Mouse (Mus musculus): Measurements from ENCODE around the gene Gucy1b2. TPM values are rescaled to one million over a fixed set of nuclear protein-coding genes. Genes with fewer than 3 reads are reported as not detected.
A peak's percentile ranks its signal among the peaks of the same experiment; 100 is the strongest.

Gucy1b2 gene
- polyA plus RNA-seq, 1 experiment from 2014 or later: 0.58 TPM

- H3K4me1 ChIP-seq (replicated peaks): no peaks in the 10 kb centered on the region
- H3K4me2 ChIP-seq: no peak overlapping the region
- H3K27me3 ChIP-seq: no peaks in the 10 kb centered on the region
- no peaks in the 10 kb centered on the region for H3K9me3 ChIP-seq
- H3K27ac ChIP-seq: no peak overlapping the region
- H3K9ac ChIP-seq: no peak overlapping the region
- H3K4me3 ChIP-seq: no peak overlapping the region
- ATAC-seq (ENCODE audit: low FRiP score): no peak
- no peaks in the 10 kb centered on the region for H3K36me3 ChIP-seq
Observed at GRCm38 (mm10) chr14:62440036-62440435, 16.1 kb downstream of the Gucy1b2 start.

DNA sequence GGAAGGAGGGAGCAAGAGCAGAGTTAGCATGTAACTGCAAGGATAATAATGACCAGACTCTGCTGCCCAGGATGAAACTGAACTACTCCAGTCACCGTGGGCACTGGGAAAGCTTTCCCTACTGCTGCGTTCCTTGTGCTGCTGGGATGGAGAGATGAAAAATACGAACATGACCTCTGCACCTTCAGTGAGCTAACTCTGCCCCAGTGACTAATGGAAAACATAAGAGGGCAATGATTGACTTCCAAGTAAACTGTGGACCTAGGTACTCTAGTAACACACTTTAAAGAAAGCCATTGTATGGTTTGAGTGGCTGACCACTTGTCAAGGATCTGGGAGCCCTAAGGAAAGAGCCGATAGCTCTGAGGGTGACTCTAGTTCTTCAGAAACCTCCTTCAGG, 17.9 kb downstream of the Gucy1b2 start:
- Histone ChIP-seq H3K9me3 (no peaks in the 10 kb centered on the region), H3K27ac (no peak overlapping the region), H3K36me3 (no peaks in the 10 kb centered on the region), H3K27me3 (no peaks in the 10 kb centered on the region), H3K4me3 (no peak overlapping the region), H3K9ac (no peak overlapping the region), H3K4me1 (replicated peaks) (no peaks in the 10 kb centered on the region), H3K4me2 (no peak overlapping the region)
- WGBS: 95% methylated on average over 4 of the region's 4 CpGs
- ATAC-seq (ENCODE audit: low FRiP score): no peak

DNA sequence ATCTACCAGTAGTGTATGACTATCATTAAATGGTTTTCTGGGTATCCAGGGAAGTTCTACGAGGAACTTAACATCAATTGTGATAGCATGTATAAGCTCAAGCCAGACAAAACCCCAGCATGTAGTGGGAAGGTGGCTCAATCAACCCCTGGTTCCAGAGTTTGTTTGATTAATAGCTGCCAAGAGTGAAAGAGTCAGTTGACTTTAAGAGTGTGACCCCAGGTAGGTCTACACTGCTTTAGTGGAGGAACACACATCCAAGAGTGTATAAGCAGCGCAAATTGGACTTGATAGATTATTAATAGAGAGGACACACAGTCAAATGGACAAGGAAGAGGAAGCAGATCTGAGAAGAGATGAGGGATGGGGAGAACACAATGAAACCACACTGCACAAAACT, 18.3 kb downstream of the Gucy1b2 start:
- Histone ChIP-seq H3K4me1 (replicated peaks) (no peaks in the 10 kb centered on the region), H3K4me3 (no peak overlapping the region), H3K4me2 (no peak overlapping the region), H3K27ac (no peak overlapping the region), H3K36me3 (no peaks in the 10 kb centered on the region), H3K27me3 (no peaks in the 10 kb centered on the region), H3K9ac (no peak overlapping the region), H3K9me3 (no peaks in the 10 kb centered on the region)
- 94% methylated on average over 2 of the region's 2 CpGs for WGBS
- ATAC-seq (ENCODE audit: low FRiP score): no peak

DNA sequence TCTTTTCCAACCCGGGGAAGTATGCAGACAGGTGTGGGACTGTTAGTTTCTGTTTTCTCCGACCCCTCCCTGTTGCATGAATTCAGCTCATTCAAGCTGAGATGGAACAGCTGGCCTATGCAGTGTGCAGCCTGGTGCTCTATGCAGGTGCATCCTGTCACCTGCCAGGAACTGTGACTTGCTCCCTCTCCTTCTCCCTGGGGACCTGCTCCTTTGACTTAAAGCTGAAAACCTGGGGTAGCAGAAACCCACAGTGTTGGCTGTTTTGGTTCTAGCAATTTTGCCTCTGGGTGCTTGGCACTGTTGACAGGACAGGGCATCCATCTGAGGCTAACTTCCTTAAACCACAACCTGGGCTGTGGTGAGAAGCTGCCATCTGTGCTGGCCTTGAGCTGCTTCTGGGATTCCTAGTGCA, 30.8 kb downstream of the Gucy1b2 start:
- Histone ChIP-seq H3K9ac (no peak overlapping the region), H3K9me3 (no peaks in the 10 kb centered on the region), H3K4me3 (no peak overlapping the region), H3K27ac (no peak overlapping the region), H3K36me3 (no peaks in the 10 kb centered on the region), H3K27me3 (no peaks in the 10 kb centered on the region), H3K4me1 (replicated peaks) (peaks cover 5% of the 10 kb centered on the region), H3K4me2 (no peak overlapping the region)
- WGBS: 72% methylated on average over 2 of the region's 2 CpGs
- no peak for ATAC-seq (ENCODE audit: low FRiP score)

GRCm38 (mm10) chr14:62422265-62422664, 33.8 kb downstream of the Gucy1b2 start:
- no peak overlapping the region for H3K4me2 ChIP-seq
- no peak for ATAC-seq (ENCODE audit: low FRiP score)
- H3K4me1 ChIP-seq (replicated peaks): peaks cover 8% of the 10 kb centered on the region
- no peaks in the 10 kb centered on the region for H3K36me3 ChIP-seq
- no peak overlapping the region for H3K27ac ChIP-seq
- H3K4me3 ChIP-seq: no peak overlapping the region
- no peaks in the 10 kb centered on the region for H3K9me3 ChIP-seq
- WGBS: 75% methylated on average over 4 of the region's 4 CpGs
- no peaks in the 10 kb centered on the region for H3K27me3 ChIP-seq
- H3K9ac ChIP-seq: no peak overlapping the region

- Histone ChIP-seq H3K27me3 (no peaks in the 10 kb centered on the region), H3K9me3 (no peaks in the 10 kb centered on the region), H3K36me3 (no peaks in the 10 kb centered on the region), H3K9ac (no peak overlapping the region), H3K27ac (peak overlapping the region; percentile 82; the same call in 1 of the 2 replicates), H3K4me2 (no peak overlapping the region), H3K4me1 (replicated peaks) (peaks cover 22% of the 10 kb centered on the region), H3K4me3 (no peak overlapping the region)
- 89% methylated on average over 3 of the region's 3 CpGs for WGBS
- no peak for ATAC-seq (ENCODE audit: low FRiP score)
Observed at GRCm38 (mm10) chr14:62417501-62417900, 38.6 kb downstream of the Gucy1b2 start.

- Histone ChIP-seq H3K36me3 (no peaks in the 10 kb centered on the region), H3K27me3 (no peaks in the 10 kb centered on the region)
Observed at GRCm38 (mm10) chr14:62416742-62417134, 39.4 kb downstream of the Gucy1b2 start.

DNA sequence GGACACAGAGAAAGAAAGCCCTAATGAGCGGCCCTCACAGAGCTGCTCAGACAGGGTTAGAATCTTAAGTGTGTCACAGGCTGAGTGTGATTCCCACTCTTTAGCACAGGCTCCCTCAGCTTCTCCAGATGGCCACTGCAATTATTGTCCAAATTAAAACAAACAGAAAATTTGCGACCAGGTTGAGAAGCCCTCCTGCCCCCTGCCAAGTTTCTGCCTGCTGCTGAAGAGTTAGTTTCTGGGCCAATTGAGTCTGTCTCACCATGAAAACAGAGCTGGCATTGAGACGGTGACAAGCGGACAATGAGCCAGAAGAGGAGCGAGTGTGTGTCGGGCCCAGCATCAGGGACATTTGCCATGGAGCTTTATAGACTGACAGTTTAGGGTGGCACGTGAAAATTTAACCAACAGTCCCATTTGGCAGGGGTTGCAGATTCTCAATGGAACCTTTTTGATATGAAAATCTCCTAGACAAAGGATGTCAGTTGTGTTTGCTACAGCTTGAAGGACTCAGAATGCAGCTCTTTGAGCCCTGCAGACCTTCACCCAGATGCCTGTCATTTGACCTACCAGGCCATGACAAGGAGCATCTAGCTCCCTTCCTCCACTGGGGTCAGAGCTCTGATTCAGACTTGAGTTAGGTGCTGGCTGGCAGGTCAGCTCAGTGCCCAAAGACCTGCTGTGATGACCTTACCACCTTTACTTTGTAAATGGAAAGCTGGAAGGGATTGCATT, 39.9 kb downstream of the Gucy1b2 start:
- peak; percentile 87 for ATAC-seq (ENCODE audit: low FRiP score)
- Histone ChIP-seq H3K27me3 (no peaks in the 10 kb centered on the region), H3K36me3 (no peaks in the 10 kb centered on the region), H3K4me2 (no peak overlapping the region), H3K27ac (peak overlapping the region; percentile 82), H3K4me1 (replicated peaks) (peaks cover 22% of the 10 kb centered on the region), H3K4me3 (no peak overlapping the region), H3K9me3 (no peaks in the 10 kb centered on the region), H3K9ac (no peak overlapping the region)
- WGBS: 19% methylated on average over 7 of the region's 7 CpGs

More at GRCm38 (mm10) chr14:62416742-62417134, 39.4 kb downstream of the Gucy1b2 start:
- no peak overlapping the region for H3K4me2 ChIP-seq
- peak; percentile 61; the same call in 1 of the 2 replicates for ATAC-seq (ENCODE audit: low FRiP score)
- peaks cover 22% of the 10 kb centered on the region for H3K4me1 ChIP-seq (replicated peaks)
- H3K9ac ChIP-seq: no peak overlapping the region
- no peaks in the 10 kb centered on the region for H3K9me3 ChIP-seq
- peak overlapping the region; percentile 82 for H3K27ac ChIP-seq
- 37% methylated on average over 1 of the region's 1 CpGs for WGBS
- no peak overlapping the region for H3K4me3 ChIP-seq

DNA sequence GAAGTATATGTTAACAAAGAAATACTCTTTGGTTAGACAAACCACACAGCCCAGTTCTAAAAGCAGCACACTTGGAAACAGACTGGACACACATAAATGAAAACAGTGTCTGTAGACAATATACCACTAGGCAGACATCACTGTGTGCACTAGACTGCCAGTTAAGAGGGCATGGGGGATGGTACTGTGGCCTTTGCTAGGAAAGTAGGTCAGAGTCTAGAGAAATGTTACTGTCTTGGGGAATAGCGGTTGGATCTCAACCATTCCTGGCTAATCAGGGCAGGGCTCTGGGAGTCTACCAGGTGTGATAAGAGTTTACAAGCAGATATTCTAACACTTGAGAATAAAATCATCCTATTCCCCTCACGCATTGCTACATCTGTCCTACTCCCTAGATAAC, 60.7 kb downstream of the Gucy1b2 start:
- Histone ChIP-seq H3K4me2 (no peak overlapping the region), H3K36me3 (no peaks in the 10 kb centered on the region), H3K27ac (no peak overlapping the region), H3K9ac (no peak overlapping the region), H3K4me3 (no peak overlapping the region), H3K9me3 (no peaks in the 10 kb centered on the region), H3K27me3 (no peaks in the 10 kb centered on the region), H3K4me1 (replicated peaks) (0 out of 2 replicates have a peak, but pooled peaks cover 5% of the 10 kb centered on the region)
- 93% methylated on average over 2 of the region's 2 CpGs for WGBS
- ATAC-seq (ENCODE audit: low FRiP score): no peak

- Histone ChIP-seq H3K9ac (no peak overlapping the region), H3K9me3 (no peaks in the 10 kb centered on the region), H3K4me2 (no peak overlapping the region), H3K4me3 (no peak overlapping the region), H3K27ac (no peak overlapping the region), H3K27me3 (no peaks in the 10 kb centered on the region), H3K4me1 (replicated peaks) (peaks cover 20% of the 10 kb centered on the region), H3K36me3 (no peaks in the 10 kb centered on the region)
- WGBS: 64% methylated on average over 4 of the region's 4 CpGs
- ATAC-seq (ENCODE audit: low FRiP score): no peak
Observed at GRCm38 (mm10) chr14:62392754-62393153, 63.3 kb downstream of the Gucy1b2 start.

- Histone ChIP-seq H3K4me1 (replicated peaks) (peaks cover 20% of the 10 kb centered on the region), H3K27me3 (no peaks in the 10 kb centered on the region), H3K9ac (no peak overlapping the region), H3K27ac (0 out of 2 replicates have a peak overlapping the region, but pooled peaks have one; percentile 13), H3K4me3 (no peak overlapping the region), H3K4me2 (peak overlapping the region; percentile 25; the same call in 1 of the 2 replicates), H3K36me3 (no peaks in the 10 kb centered on the region), H3K9me3 (no peaks in the 10 kb centered on the region)
- ATAC-seq (ENCODE audit: low FRiP score): 0 out of 2 replicates have a peak, but pooled peaks have one; percentile 43
- 70% methylated on average over 9 of the region's 9 CpGs for WGBS
Observed at GRCm38 (mm10) chr14:62389729-62390536, 66.2 kb downstream of the Gucy1b2 start.

DNA sequence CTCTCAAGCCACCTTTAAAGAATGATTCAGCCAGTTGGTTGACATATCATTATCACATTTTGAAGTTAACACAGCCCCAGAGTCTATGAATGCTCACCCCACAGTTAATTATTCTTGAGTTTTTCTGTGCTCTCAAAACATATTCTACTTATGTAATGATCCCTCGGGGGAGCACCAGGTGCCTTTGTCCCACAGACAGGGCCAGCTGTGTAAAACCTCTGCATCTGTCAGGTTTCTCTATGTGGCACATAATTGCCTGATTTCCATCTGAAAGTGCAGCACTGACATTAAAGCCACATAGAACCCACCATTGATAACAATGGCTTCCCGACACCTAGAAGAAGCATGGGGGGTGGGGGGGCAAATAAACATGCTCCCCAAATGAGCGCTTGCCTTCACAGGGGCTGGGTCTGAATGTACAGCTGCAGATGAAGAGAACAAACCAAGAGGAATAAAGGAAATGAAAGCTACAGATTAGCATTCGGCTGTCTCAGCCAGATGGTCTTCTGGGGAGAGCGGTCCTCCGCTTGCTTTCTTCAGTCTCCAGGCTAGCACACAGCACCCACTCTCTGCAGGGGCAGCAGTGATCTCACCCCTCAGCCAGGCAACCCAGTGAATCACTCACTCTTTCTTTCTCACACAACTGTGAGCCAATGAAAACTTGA, 66.9 kb downstream of the Gucy1b2 start:
- WGBS: 39% methylated on average over 6 of the region's 6 CpGs
- Histone ChIP-seq H3K9me3 (no peaks in the 10 kb centered on the region), H3K36me3 (no peaks in the 10 kb centered on the region), H3K27ac (peak overlapping the region; percentile 74), H3K4me1 (replicated peaks) (peaks cover 20% of the 10 kb centered on the region), H3K27me3 (no peaks in the 10 kb centered on the region), H3K4me3 (no peak overlapping the region), H3K4me2 (peak overlapping the region; percentile 25), H3K9ac (no peak overlapping the region)
- ATAC-seq (ENCODE audit: low FRiP score): peak; percentile 66; the same call in 1 of the 2 replicates

All from hindbrain, embryonic 13.5 days (tissue).